Mouse (Mus musculus) stomach, embryonic 14.5 days (tissue): ENCODE results near the gene Sh2d5. TPM values are rescaled to one million over a fixed set of nuclear protein-coding genes. Genes with fewer than 3 reads are reported as not detected.

Experiments used
- ATAC-seq: fragments of 200-750 bp; cut with Nextera tagmentation; 2 replicates; pipeline ENCODE4 v1.8.0; 2017; ENCODE audit warnings: low read depth, moderate TSS enrichment; ENCODE audit not compliant: insufficient number of reproducible peaks, insufficient read depth, low FRiP score
- H3K27ac ChIP-seq: fragments of 300-500 bp; sonication (generic); 2 replicates; pipeline ENCODE4 v1.5.1; 2014; ENCODE audit warnings: mild to moderate bottlenecking, low read length, moderate library complexity, mixed read lengths
- H3K27me3 ChIP-seq: fragments of 300-500 bp; sonication (generic); 2 replicates; pipeline ENCODE4 v1.6.1; 2014; ENCODE audit warnings: low read length, control low read depth, mixed read lengths; ENCODE audit not compliant: control insufficient read depth, insufficient read depth
- H3K36me3 ChIP-seq: fragments of 300-500 bp; sonication (generic); 2 replicates; pipeline ENCODE4 v1.6.1; 2014; ENCODE audit warnings: mild to moderate bottlenecking, control low read depth, low read length, moderate library complexity, mixed read lengths; ENCODE audit not compliant: control insufficient read depth, insufficient read depth
- H3K4me1 ChIP-seq: fragments of 300-500 bp; sonication (generic); 2 replicates; pipeline ENCODE4 v1.6.1; 2014; ENCODE audit warnings: low read length, control low read depth, mixed read lengths; ENCODE audit not compliant: control insufficient read depth, insufficient read depth
- H3K4me2 ChIP-seq: fragments of 300-500 bp; sonication (generic); replicated peaks from 2 replicates; pipeline ENCODE4 v1.6.1; 2014; ENCODE audit warnings: low read depth, low read length, control low read depth
- H3K4me3 ChIP-seq: fragments of 300-500 bp; sonication (generic); 2 replicates; pipeline ENCODE4 v1.5.1; 2014; ENCODE audit warnings: low read depth, low read length, control low read depth
- H3K9ac ChIP-seq: fragments of 300-500 bp; sonication (generic); replicated peaks from 2 replicates; pipeline ENCODE4 v1.6.1; 2014; ENCODE audit warnings: low read depth, mild to moderate bottlenecking, control low read depth, low read length, moderate library complexity, mixed read lengths
- H3K9me3 ChIP-seq: fragments of 300-500 bp; sonication (generic); 2 replicates; pipeline ENCODE4 v1.6.1; 2016; ENCODE audit warnings: low read depth, low read length, control low read depth; ENCODE audit not compliant: control insufficient read depth
- WGBS: fragments of 180-500 bp; shearing (Covaris S2); extraction: QIAGEN DNeasy Blood & Tissue Kit; methylation state at CpG from one replicate; pipeline ENCODE4 v1.1.7; 2014; 5-methylcytosine and 5-hydroxymethylcytosine counted together
- polyA plus RNA-seq: library from polyadenylated mRNA; unstranded; fragments of >200 nt; fragmentation: Nextera tagmentation; extraction: Ambion mirVana; gene quantifications from 2 replicates; pipeline ENCODE4 v1.2.1, GENCODE M21; 2014

Sh2d5 gene
- polyA plus RNA-seq, 1 experiment from 2014 or later: 0.41 TPM

DNA sequence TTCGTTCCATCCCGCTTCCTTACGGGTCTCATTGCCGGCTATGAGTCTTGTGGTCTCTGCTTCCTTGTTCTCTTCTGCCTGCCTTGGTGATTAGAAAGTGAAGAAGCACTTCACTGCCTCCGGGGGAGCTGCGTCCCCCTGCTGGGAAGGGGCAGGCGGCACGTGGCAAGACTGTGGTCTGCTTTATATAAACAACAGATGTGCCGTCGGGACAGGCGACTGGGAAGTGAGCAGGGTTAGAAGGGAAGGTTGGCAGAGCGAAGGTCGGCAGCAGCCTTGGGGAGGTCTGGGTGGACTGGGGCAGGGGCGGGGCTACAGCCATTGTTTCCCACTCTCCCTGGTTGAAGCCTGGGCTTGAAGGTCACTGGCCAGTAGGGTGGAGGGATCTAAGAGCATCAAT lies 1.6 kb downstream of the Sh2d5 start:
- H3K9ac ChIP-seq: no peak overlapping the region
- peaks cover 16% of the 10 kb centered on the region for H3K27me3 ChIP-seq
- H3K4me1 ChIP-seq: peaks cover 17% of the 10 kb centered on the region
- H3K4me3 ChIP-seq: peak overlapping the region; percentile 9
- H3K27ac ChIP-seq: no peak overlapping the region
- no peaks in the 10 kb centered on the region; the same call in 1 of the 2 replicates for H3K36me3 ChIP-seq
- peak overlapping the region; percentile 32 for H3K4me2 ChIP-seq
- H3K9me3 ChIP-seq: no peaks in the 10 kb centered on the region
- ATAC-seq: peak; percentile 44; the same call in 1 of the 2 replicates
- WGBS: 1% methylated on average over 14 of the region's 14 CpGs

DNA sequence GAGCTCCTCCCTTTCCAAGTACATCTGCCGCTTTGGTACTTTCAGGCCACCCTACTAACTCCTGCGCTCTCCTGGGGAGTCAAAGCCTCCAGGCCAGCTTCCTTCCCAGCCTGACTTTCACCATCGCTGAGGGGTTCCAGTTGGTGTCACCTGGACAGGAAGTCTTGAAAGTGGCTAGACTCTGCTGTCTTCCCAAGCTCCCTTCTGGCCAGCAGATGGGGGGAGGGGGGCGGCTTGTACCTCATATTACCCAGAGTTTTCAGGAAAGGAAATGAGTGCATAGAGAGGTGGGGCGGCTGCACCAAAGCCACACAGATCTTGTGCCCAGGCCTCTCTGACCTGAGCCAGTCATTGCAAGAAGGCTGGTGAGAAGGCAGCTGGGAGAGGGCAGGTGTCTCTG lies 2.0 kb downstream of the Sh2d5 start:
- Histone ChIP-seq H3K4me2 (peak overlapping the region; percentile 32), H3K27ac (no peak overlapping the region), H3K9ac (no peak overlapping the region), H3K4me3 (no peak overlapping the region), H3K9me3 (no peaks in the 10 kb centered on the region), H3K27me3 (peaks cover 16% of the 10 kb centered on the region), H3K4me1 (peaks cover 17% of the 10 kb centered on the region), H3K36me3 (no peaks in the 10 kb centered on the region; the same call in 1 of the 2 replicates)
- WGBS: 22% methylated on average over 5 of the region's 5 CpGs
- no peak for ATAC-seq

GRCm38 (mm10) chr4:138257116-138257687 lies 7.0 kb downstream of the Sh2d5 start:
- Histone ChIP-seq H3K9me3 (no peaks in the 10 kb centered on the region), H3K4me1 (peaks cover 3% of the 10 kb centered on the region; the same call in 1 of the 2 replicates), H3K36me3 (no peaks in the 10 kb centered on the region), H3K27me3 (0 out of 2 replicates have a peak, but pooled peaks cover 8% of the 10 kb centered on the region), H3K27ac (no peak overlapping the region), H3K4me3 (no peak overlapping the region), H3K9ac (no peak overlapping the region), H3K4me2 (no peak overlapping the region)
- ATAC-seq: no peak
- 82% methylated on average over 22 of the region's 22 CpGs for WGBS

- Histone ChIP-seq H3K27me3 (0 out of 2 replicates have a peak, but pooled peaks cover under 1% of the 10 kb centered on the region), H3K4me3 (no peak overlapping the region), H3K27ac (no peak overlapping the region), H3K4me1 (0 out of 2 replicates have a peak, but pooled peaks cover 4% of the 10 kb centered on the region), H3K4me2 (no peak overlapping the region), H3K9ac (no peak overlapping the region), H3K9me3 (no peaks in the 10 kb centered on the region), H3K36me3 (no peaks in the 10 kb centered on the region)
- WGBS: 82% methylated on average over 7 of the region's 7 CpGs
- no peak for ATAC-seq
These were observed 8.5 kb downstream of the Sh2d5 start for GRCm38 (mm10) chr4:138258663-138259062.

DNA sequence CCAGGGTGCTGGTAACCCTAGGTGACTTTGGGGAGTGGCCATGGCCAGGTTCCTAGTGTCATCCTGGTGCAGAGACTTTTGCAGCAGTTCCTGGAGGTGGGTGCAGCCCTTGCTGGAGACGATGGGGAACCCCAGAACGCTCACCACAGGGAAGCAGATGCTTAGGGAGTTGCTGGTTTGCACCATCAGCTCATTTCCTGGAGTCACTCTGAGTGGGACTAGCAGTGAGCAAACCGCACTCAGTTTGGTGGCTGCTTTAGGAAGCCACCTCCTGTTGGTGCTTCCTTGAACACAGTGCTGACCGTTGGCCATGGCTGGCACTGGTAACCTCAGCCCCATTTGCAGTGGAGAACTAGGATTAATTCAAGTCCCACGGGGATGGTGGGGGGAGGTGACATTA lies 9.3 kb downstream of the Sh2d5 start:
- Histone ChIP-seq H3K4me1 (0 out of 2 replicates have a peak, but pooled peaks cover 4% of the 10 kb centered on the region), H3K4me3 (no peak overlapping the region), H3K9me3 (no peaks in the 10 kb centered on the region), H3K27me3 (no peaks in the 10 kb centered on the region; the same call in 1 of the 2 replicates), H3K4me2 (no peak overlapping the region), H3K36me3 (no peaks in the 10 kb centered on the region), H3K27ac (no peak overlapping the region), H3K9ac (no peak overlapping the region)
- no peak for ATAC-seq
- WGBS: 80% methylated on average over 5 of the region's 5 CpGs

DNA sequence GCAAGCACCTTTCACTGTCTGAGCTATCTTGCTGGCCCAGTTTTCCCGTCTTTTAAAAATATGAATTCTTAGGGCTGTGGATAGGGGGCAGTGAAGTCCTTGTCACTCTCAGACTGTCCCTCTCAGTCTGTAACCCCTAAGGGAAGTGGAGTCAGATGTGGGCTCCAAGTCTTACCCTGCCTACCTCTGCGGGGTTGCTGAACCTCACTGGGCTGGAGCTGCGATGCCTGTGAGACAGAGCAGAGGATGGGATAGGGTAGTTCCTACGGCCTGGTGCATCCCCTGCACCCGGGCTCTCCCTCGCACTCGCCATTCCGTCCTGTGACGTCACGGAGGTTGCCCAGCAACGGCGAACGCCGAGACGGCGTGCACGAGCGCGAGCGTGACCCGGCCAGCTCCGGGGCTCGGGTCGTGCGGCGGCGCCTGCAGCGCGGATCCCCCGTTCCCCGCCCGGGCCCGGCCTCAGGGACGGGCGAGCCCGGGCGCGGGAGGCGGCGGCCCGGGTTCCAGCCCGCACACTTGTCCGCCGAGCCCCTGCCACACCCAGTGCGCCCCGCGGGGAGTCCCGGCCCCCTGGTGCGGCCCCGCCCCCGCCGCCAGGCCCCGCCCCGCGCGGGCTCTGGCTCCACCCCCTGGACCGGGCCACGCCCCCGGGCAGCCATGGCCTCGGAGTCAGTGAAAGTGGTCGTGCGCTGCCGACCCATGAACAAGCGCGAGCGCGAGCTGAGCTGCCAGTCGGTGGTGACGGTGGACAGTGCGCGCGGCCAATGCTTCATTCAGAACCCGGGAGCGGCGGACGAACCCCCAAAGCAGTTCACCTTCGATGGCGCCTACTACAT lies 11.9 kb downstream of the Sh2d5 start:
- Histone ChIP-seq H3K4me3 (peak overlapping the region; percentile 55), H3K36me3 (no peaks in the 10 kb centered on the region), H3K4me1 (0 out of 2 replicates have a peak, but pooled peaks cover 4% of the 10 kb centered on the region), H3K4me2 (peak overlapping the region; percentile 88), H3K9me3 (no peaks in the 10 kb centered on the region), H3K27me3 (no peaks in the 10 kb centered on the region; the same call in 1 of the 2 replicates), H3K27ac (no peak overlapping the region), H3K9ac (peak overlapping the region; percentile 26; the same call in 1 of the 2 replicates)
- under 1% methylated on average over 75 of the region's 78 CpGs for WGBS
- peak; percentile 87 for ATAC-seq

- H3K4me1 ChIP-seq: 0 out of 2 replicates have a peak, but pooled peaks cover 1% of the 10 kb centered on the region
- H3K27me3 ChIP-seq: no peaks in the 10 kb centered on the region; the same call in 1 of the 2 replicates
- no peaks in the 10 kb centered on the region for H3K36me3 ChIP-seq
- no peak overlapping the region for H3K27ac ChIP-seq
- H3K4me3 ChIP-seq: no peak overlapping the region
- no peak overlapping the region for H3K9ac ChIP-seq
- WGBS: 79% methylated on average over 10 of the region's 10 CpGs
- H3K4me2 ChIP-seq: no peak overlapping the region
- no peaks in the 10 kb centered on the region for H3K9me3 ChIP-seq
- ATAC-seq: no peak
These were observed 17.7 kb downstream of the Sh2d5 start for GRCm38 (mm10) chr4:138267869-138268268.

- Histone ChIP-seq H3K27ac (no peak overlapping the region), H3K27me3 (no peaks in the 10 kb centered on the region), H3K9ac (no peak overlapping the region), H3K4me2 (no peak overlapping the region), H3K36me3 (no peaks in the 10 kb centered on the region), H3K4me3 (no peak overlapping the region), H3K9me3 (no peaks in the 10 kb centered on the region), H3K4me1 (no peaks in the 10 kb centered on the region)
- peak; percentile 64; the same call in 1 of the 2 replicates for ATAC-seq
- WGBS: 64% methylated on average over 14 of the region's 14 CpGs
These were observed 22.1 kb downstream of the Sh2d5 start for GRCm38 (mm10) chr4:138272011-138272997.
